Mouse (Mus musculus): ENCODE data around the gene Prmt9. TPM values are rescaled to one million over a fixed set of nuclear protein-coding genes. Genes with fewer than 3 reads are reported as not detected.

Gene Prmt9
- polyA plus RNA-seq, 1 experiment from 2014 or later: 22.9 TPM

- DNase-seq (ENCODE audit: low spot score): peak; percentile 51
- Histone ChIP-seq H3K27ac (replicated peaks; ENCODE audit: low read depth, low read length) (no peak overlapping the region), H3K4me2 (ENCODE audit: low read depth, low read length) (no peak overlapping the region), H3K36me3 (replicated peaks; ENCODE audit: control insufficient read depth, insufficient read depth, low read depth, low read length) (no peaks in the 10 kb centered on the region), H3K4me3 (ENCODE audit: low read depth, low read length) (no peak overlapping the region), H3K27me3 (ENCODE audit: control insufficient read depth, insufficient read depth, low read length) (no peaks in the 10 kb centered on the region), H3K4me1 (ENCODE audit: control insufficient read depth, insufficient read depth, low read length) (peaks cover 3% of the 10 kb centered on the region; the same call in 1 of the 2 replicates), H3K9ac (replicated peaks; ENCODE audit: low read length) (no peak overlapping the region), H3K9me3 (replicated peaks; ENCODE audit: control insufficient read depth, low read length) (no peaks in the 10 kb centered on the region)
- no peak for ATAC-seq (replicated peaks; ENCODE audit: insufficient number of reproducible peaks, low FRiP score, low TSS enrichment, low read depth)
- WGBS: 41% methylated on average over 13 of the region's 13 CpGs
Observed at GRCm38 (mm10) chr8:77511750-77512493, 37.3 kb upstream of the Prmt9 start.

- no peak for ATAC-seq (replicated peaks; ENCODE audit: insufficient number of reproducible peaks, low FRiP score, low TSS enrichment, low read depth)
Observed at GRCm38 (mm10) chr8:77515201-77515600, 34.0 kb upstream of the Prmt9 start.

GRCm38 (mm10) chr8:77515786-77516185, 33.4 kb upstream of the Prmt9 start:
- Histone ChIP-seq H3K4me3 (ENCODE audit: low read depth, low read length) (no peak overlapping the region), H3K4me1 (ENCODE audit: control insufficient read depth, insufficient read depth, low read length) (peaks cover 3% of the 10 kb centered on the region; the same call in 1 of the 2 replicates), H3K4me2 (ENCODE audit: low read depth, low read length) (peak overlapping the region; percentile 23)

More at GRCm38 (mm10) chr8:77515201-77515600, 34.0 kb upstream of the Prmt9 start:
- peaks cover 3% of the 10 kb centered on the region; the same call in 1 of the 2 replicates for H3K4me1 ChIP-seq (ENCODE audit: control insufficient read depth, insufficient read depth, low read length)
- no peak overlapping the region for H3K4me2 ChIP-seq (ENCODE audit: low read depth, low read length)
- 85% methylated on average over 8 of the region's 8 CpGs for WGBS
- H3K9ac ChIP-seq (replicated peaks; ENCODE audit: low read length): no peak overlapping the region
- no peak overlapping the region for H3K4me3 ChIP-seq (ENCODE audit: low read depth, low read length)
- no peak overlapping the region for H3K27ac ChIP-seq (replicated peaks; ENCODE audit: low read depth, low read length)
- H3K27me3 ChIP-seq (ENCODE audit: control insufficient read depth, insufficient read depth, low read length): no peaks in the 10 kb centered on the region
- H3K9me3 ChIP-seq (replicated peaks; ENCODE audit: control insufficient read depth, low read length): no peaks in the 10 kb centered on the region
- DNase-seq (ENCODE audit: low spot score): no peak
- no peaks in the 10 kb centered on the region for H3K36me3 ChIP-seq (replicated peaks; ENCODE audit: control insufficient read depth, insufficient read depth, low read depth, low read length)

GRCm38 (mm10) chr8:77516845-77517244, 32.4 kb upstream of the Prmt9 start:
- Histone ChIP-seq H3K27me3 (ENCODE audit: control insufficient read depth, insufficient read depth, low read length) (no peaks in the 10 kb centered on the region), H3K4me1 (ENCODE audit: control insufficient read depth, insufficient read depth, low read length) (peaks cover 3% of the 10 kb centered on the region; the same call in 1 of the 2 replicates), H3K4me2 (ENCODE audit: low read depth, low read length) (peak overlapping the region; percentile 77), H3K9me3 (replicated peaks; ENCODE audit: control insufficient read depth, low read length) (no peaks in the 10 kb centered on the region), H3K27ac (replicated peaks; ENCODE audit: low read depth, low read length) (no peak overlapping the region), H3K4me3 (ENCODE audit: low read depth, low read length) (peak overlapping the region; percentile 56), H3K9ac (replicated peaks; ENCODE audit: low read length) (peak overlapping the region; percentile 77), H3K36me3 (replicated peaks; ENCODE audit: control insufficient read depth, insufficient read depth, low read depth, low read length) (no peaks in the 10 kb centered on the region)
- ATAC-seq (replicated peaks; ENCODE audit: insufficient number of reproducible peaks, low FRiP score, low TSS enrichment, low read depth): no peak
- WGBS: 4% methylated on average over 10 of the region's 10 CpGs
- DNase-seq (ENCODE audit: low spot score): peak; percentile 30

More at GRCm38 (mm10) chr8:77515786-77516185, 33.4 kb upstream of the Prmt9 start:
- Histone ChIP-seq H3K9ac (replicated peaks; ENCODE audit: low read length) (no peak overlapping the region), H3K36me3 (replicated peaks; ENCODE audit: control insufficient read depth, insufficient read depth, low read depth, low read length) (no peaks in the 10 kb centered on the region), H3K27ac (replicated peaks; ENCODE audit: low read depth, low read length) (no peak overlapping the region), H3K27me3 (ENCODE audit: control insufficient read depth, insufficient read depth, low read length) (no peaks in the 10 kb centered on the region), H3K9me3 (replicated peaks; ENCODE audit: control insufficient read depth, low read length) (no peaks in the 10 kb centered on the region)
- WGBS: 65% methylated on average over 8 of the region's 8 CpGs
- ATAC-seq (replicated peaks; ENCODE audit: insufficient number of reproducible peaks, low FRiP score, low TSS enrichment, low read depth): no peak
- no peak for DNase-seq (ENCODE audit: low spot score)

DNA sequence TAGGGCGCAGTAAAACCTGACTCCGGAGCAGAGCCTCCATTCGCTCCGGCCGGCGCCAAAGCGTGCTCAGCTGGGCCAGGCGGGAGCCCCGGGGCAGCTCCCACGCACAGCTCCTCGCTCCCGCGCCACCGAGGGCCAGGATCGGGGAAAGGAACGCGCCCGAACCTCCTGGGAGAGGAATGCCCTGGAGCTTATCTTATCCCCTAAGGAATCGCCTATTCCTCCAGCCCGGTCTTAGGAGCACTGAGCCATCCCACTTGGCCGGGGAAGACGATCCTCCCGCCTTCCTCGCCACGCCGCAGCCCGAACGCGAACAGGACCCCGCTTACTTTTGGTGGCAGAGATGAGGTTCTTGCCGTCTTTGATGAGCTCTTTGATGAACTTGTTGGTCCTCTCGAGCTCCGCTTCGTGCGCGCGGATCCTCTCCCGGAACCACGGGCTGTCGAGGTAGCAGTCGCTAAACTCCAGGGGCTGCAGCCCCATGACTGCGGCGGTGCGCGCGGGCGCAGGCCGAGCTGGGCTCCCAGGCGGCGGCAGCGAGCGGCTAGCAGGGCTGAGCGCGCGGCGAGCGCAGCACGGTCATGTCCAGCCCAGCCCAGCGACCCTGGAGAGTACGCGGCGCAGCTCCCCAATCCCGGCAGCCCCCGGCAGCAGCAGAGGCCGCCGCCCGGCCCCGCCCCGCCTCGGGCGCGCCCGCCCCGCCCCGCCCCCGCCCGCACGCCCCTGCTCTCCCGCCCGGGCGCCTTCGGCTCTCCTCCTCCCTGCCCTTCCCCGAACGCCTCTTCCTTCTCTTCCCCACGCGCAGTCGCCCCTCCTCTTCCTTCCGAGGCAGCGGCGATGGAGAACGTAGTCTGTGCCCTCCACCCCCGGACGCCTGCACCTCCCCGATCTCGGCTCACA, 31.6 kb upstream of the Prmt9 start, which contains the start of gene Arhgap10:
Arhgap10 (minus strand) TSS at position 653 of the 900 bp plus-strand sequence.
- H3K36me3 ChIP-seq (replicated peaks; ENCODE audit: control insufficient read depth, insufficient read depth, low read depth, low read length): no peaks in the 10 kb centered on the region
- under 1% methylated on average over 86 of the region's 95 CpGs for WGBS
- H3K4me3 ChIP-seq (ENCODE audit: low read depth, low read length): peak within 1 kb of the TSS; percentile 56
- DNase-seq (ENCODE audit: low spot score): peak; percentile 89
- ATAC-seq (replicated peaks; ENCODE audit: insufficient number of reproducible peaks, low FRiP score, low TSS enrichment, low read depth): peak; percentile 94
- peaks cover 3% of the 10 kb centered on the region; the same call in 1 of the 2 replicates for H3K4me1 ChIP-seq (ENCODE audit: control insufficient read depth, insufficient read depth, low read length)
- H3K27me3 ChIP-seq (ENCODE audit: control insufficient read depth, insufficient read depth, low read length): no peaks in the 10 kb centered on the region
- peak within 1 kb of the TSS; percentile 54; the same call in 1 of the 2 replicates for H3K27ac ChIP-seq (replicated peaks; ENCODE audit: low read depth, low read length)
- H3K9me3 ChIP-seq (replicated peaks; ENCODE audit: control insufficient read depth, low read length): no peaks in the 10 kb centered on the region
- peak within 1 kb of the TSS; percentile 77 for H3K9ac ChIP-seq (replicated peaks; ENCODE audit: low read length)
- H3K4me2 ChIP-seq (ENCODE audit: low read depth, low read length): peak within 1 kb of the TSS; percentile 77

DNA sequence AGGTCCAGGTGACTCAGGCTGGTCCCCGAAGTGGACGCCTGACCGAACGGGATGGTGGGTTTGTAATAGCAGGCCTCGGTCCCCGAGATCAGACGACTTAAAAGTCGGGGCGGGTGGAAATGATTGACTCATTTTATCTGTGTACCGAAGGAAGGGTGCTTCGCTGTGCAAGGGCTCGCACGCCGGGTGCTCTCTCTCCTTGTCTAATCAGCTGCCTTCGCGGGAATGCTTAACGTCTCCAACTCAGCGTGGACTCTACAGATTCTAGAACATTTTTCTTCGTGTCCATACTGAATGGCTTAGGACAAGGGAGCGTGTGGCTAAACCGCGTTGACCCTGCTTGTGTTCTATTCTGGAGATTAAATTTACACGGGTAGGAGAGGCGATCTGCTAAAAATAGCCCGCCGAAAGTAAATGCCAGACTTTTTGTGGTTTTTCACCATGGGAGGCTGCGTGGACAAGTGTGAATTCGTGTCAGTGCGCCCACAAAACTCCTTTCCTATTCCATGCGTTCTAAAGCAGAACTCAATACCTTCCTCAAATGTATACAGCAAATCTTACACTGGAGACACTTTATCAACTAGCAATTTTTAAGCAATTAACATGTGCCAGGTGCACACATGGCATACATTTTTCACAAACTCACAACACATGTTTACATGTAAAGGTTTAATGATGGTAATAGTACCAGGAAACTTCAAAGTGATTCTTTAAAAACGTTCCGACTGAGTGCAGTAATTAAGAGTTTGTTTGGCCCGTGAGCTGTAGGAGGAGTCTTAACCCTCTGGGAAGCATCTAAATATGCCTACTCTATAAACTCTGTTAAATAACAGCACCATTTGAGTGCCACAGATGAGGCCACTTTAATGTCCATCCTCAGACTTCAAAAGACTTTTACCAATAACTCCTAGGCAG, 30.7 kb upstream of the Prmt9 start:
- peaks cover 3% of the 10 kb centered on the region; the same call in 1 of the 2 replicates for H3K4me1 ChIP-seq (ENCODE audit: control insufficient read depth, insufficient read depth, low read length)
- WGBS: 7% methylated on average over 33 of the region's 33 CpGs
- H3K9ac ChIP-seq (replicated peaks; ENCODE audit: low read length): peak overlapping the region; percentile 77
- ATAC-seq (replicated peaks; ENCODE audit: insufficient number of reproducible peaks, low FRiP score, low TSS enrichment, low read depth) (peak; percentile 27), DNase-seq (ENCODE audit: low spot score) (no peak)
- H3K27ac ChIP-seq (replicated peaks; ENCODE audit: low read depth, low read length): peak overlapping the region; percentile 22; the same call in 1 of the 2 replicates
- H3K36me3 ChIP-seq (replicated peaks; ENCODE audit: control insufficient read depth, insufficient read depth, low read depth, low read length): no peaks in the 10 kb centered on the region
- peak overlapping the region; percentile 56 for H3K4me3 ChIP-seq (ENCODE audit: low read depth, low read length)
- H3K27me3 ChIP-seq (ENCODE audit: control insufficient read depth, insufficient read depth, low read length): no peaks in the 10 kb centered on the region
- peak overlapping the region; percentile 77 for H3K4me2 ChIP-seq (ENCODE audit: low read depth, low read length)
- no peaks in the 10 kb centered on the region for H3K9me3 ChIP-seq (replicated peaks; ENCODE audit: control insufficient read depth, low read length)

GRCm38 (mm10) chr8:77520601-77521000, 28.6 kb upstream of the Prmt9 start:
- H3K4me1 ChIP-seq (ENCODE audit: control insufficient read depth, insufficient read depth, low read length): peaks cover 3% of the 10 kb centered on the region; the same call in 1 of the 2 replicates

More at GRCm38 (mm10) chr8:77520601-77521000, 28.6 kb upstream of the Prmt9 start:
- H3K9me3 ChIP-seq (replicated peaks; ENCODE audit: control insufficient read depth, low read length): no peaks in the 10 kb centered on the region
- DNase-seq (ENCODE audit: low spot score) (no peak), ATAC-seq (replicated peaks; ENCODE audit: insufficient number of reproducible peaks, low FRiP score, low TSS enrichment, low read depth) (no peak)
- no peaks in the 10 kb centered on the region for H3K36me3 ChIP-seq (replicated peaks; ENCODE audit: control insufficient read depth, insufficient read depth, low read depth, low read length)
- WGBS: 92% methylated on average over 4 of the region's 4 CpGs
- H3K4me2 ChIP-seq (ENCODE audit: low read depth, low read length): no peak overlapping the region
- no peak overlapping the region for H3K4me3 ChIP-seq (ENCODE audit: low read depth, low read length)
- no peaks in the 10 kb centered on the region for H3K27me3 ChIP-seq (ENCODE audit: control insufficient read depth, insufficient read depth, low read length)
- H3K27ac ChIP-seq (replicated peaks; ENCODE audit: low read depth, low read length): no peak overlapping the region
- H3K9ac ChIP-seq (replicated peaks; ENCODE audit: low read length): no peak overlapping the region
